Mouse (Mus musculus) testis, adult 2 months (tissue): ENCODE measurements at regions not wholly inside any gene's neighbourhood (a gene's known extent, or its start where the extent isn't known, plus 50 kb on each side); places are given as distances from the start of the nearest gene placed in this dataset.

Experiments used
- CTCF ChIP-seq: fragments of 200-500 bp; IDR thresholded peaks from 2 replicates; pipeline ENCODE4 v1.5.1; 2012; ENCODE audit warnings: low read depth, mild to moderate bottlenecking, inconsistent platforms, low read length, moderate library complexity; ENCODE audit not compliant: control insufficient read depth, insufficient read depth, insufficient replicate concordance
- POLR2A ChIP-seq: fragments of 200-500 bp; IDR thresholded peaks from 2 replicates; pipeline ENCODE4 v1.6.1; 2012; ENCODE audit warnings: low read depth, mild to moderate bottlenecking, inconsistent platforms, low read length, moderate library complexity; ENCODE audit not compliant: control insufficient read depth

DNA sequence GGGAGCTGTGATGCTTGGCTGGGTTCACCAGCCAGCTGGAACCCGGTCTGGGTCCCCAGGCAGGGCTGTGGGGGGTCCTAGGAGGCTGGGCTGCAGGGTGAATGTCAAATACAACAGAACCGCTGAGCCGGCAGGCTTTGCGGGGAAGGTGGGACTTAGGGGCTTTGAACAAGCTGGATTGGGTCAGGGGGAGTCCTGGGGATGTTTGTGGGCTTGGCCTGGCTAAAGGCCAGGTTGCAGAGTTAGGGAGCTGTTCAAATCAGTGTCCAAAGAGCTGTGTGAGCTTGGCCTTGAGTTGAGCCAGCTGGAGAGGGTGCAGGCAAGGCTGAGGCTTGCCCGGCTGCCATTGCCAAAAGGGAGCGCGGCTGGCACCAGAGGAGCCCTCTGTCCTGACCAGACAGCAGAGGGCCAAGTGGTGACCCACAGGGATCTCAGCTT, 79.3 kb upstream of the Mvb12b start:
- TF ChIP-seq POLR2A (no peak), CTCF (no peak)
